Mouse (Mus musculus) embryonic facial prominence, embryonic 14.5 days (tissue): ENCODE results near the gene Phc1. TPM values are rescaled to one million over a fixed set of nuclear protein-coding genes. Genes with fewer than 3 reads are reported as not detected.
"Not testable (repeated sequence)": the region's sequence is repeated elsewhere in the genome, so short reads cannot be mapped to it uniquely, and the experiment has no call there.

Experiments
- ATAC-seq: fragments of 200-750 bp; cut with Nextera tagmentation; 2 replicates; pipeline ENCODE4 v1.8.0; 2017; ENCODE audit warnings: low read depth, moderate number of reproducible peaks, moderate TSS enrichment
- DNase-seq: peaks from one replicate; pipeline ENCODE4 v3.0.0-alpha.2; 2015; ENCODE audit warnings: low spot score
- H3K27ac ChIP-seq: fragments of 300-500 bp; sonication (generic); replicated peaks from 2 replicates; pipeline ENCODE4 v1.5.1; 2014; ENCODE audit warnings: low read depth, mild to moderate bottlenecking, low read length, moderate library complexity
- H3K27me3 ChIP-seq: fragments of 300-500 bp; sonication (generic); replicated peaks from 2 replicates; pipeline ENCODE4 v1.6.1; 2014; ENCODE audit warnings: low read length; ENCODE audit not compliant: control insufficient read depth, insufficient read depth
- H3K36me3 ChIP-seq: fragments of 300-500 bp; sonication (generic); 2 replicates; pipeline ENCODE4 v1.6.1; 2014; ENCODE audit warnings: low read length, mixed read lengths; ENCODE audit not compliant: control insufficient read depth, insufficient read depth
- H3K4me1 ChIP-seq: fragments of 300-500 bp; sonication (generic); 2 replicates; pipeline ENCODE4 v1.6.1; 2014; ENCODE audit warnings: antibody characterized with exemption, low read length; ENCODE audit not compliant: control insufficient read depth, insufficient read depth
- H3K4me2 ChIP-seq: fragments of 300-500 bp; sonication (generic); 2 replicates; pipeline ENCODE4 v1.6.1; 2014; ENCODE audit warnings: low read depth, mild to moderate bottlenecking, low read length, moderate library complexity, mixed read lengths
- H3K4me3 ChIP-seq: fragments of 300-500 bp; sonication (generic); 2 replicates; pipeline ENCODE4 v1.5.1; 2014; ENCODE audit warnings: low read depth, mild to moderate bottlenecking, low read length
- H3K9ac ChIP-seq: fragments of 300-500 bp; sonication (generic); 2 replicates; pipeline ENCODE4 v1.6.1; 2014; ENCODE audit warnings: low read depth, mild to moderate bottlenecking, low read length, moderate library complexity, mixed read lengths
- H3K9me3 ChIP-seq: fragments of 300-500 bp; sonication (generic); 2 replicates; pipeline ENCODE4 v1.6.1; 2016; ENCODE audit warnings: low read length; ENCODE audit not compliant: control insufficient read depth
- WGBS: fragments of 180-500 bp; shearing (Covaris S2); extraction: QIAGEN DNeasy Blood & Tissue Kit; methylation state at CpG from one replicate; pipeline ENCODE4 v1.1.7; 2014; 5-methylcytosine and 5-hydroxymethylcytosine counted together
- polyA plus RNA-seq: library from polyadenylated mRNA; unstranded; fragments of >200 nt; fragmentation: Nextera tagmentation; extraction: Ambion mirVana; gene quantifications from 2 replicates; pipeline ENCODE4 v1.2.1, GENCODE M21; 2014

The Phc1 gene
- polyA plus RNA-seq: 20.8 and 21.0 TPM in 2 replicates

- peak; percentile 88 for DNase-seq
Observed at GRCm38 (mm10) chr6:122340349-122341000, at the start of gene Phc1. Gene Phc1 (minus strand): TSS chr6:122340561.

GRCm38 (mm10) chr6:122389986-122390385 is 49.6 kb upstream of the Phc1 start:
- 85% methylated on average over 3 of the region's 3 CpGs for WGBS

More at GRCm38 (mm10) chr6:122340349-122341000, at the start of gene Phc1:
- Histone ChIP-seq H3K9ac (peak within 1 kb of the TSS; percentile 83), H3K27ac (peak within 1 kb of the TSS; percentile 98), H3K27me3 (no peaks in the 10 kb centered on the region), H3K9me3 (no peaks in the 10 kb centered on the region), H3K4me3 (peak within 1 kb of the TSS; percentile 73), H3K36me3 (peaks cover 12% of the 10 kb centered on the region), H3K4me2 (peak within 1 kb of the TSS; percentile 70), H3K4me1 (peaks cover 9% of the 10 kb centered on the region; the same call in 1 of the 2 replicates)
- ATAC-seq: peak; percentile 16; the same call in 1 of the 2 replicates
- 2% methylated on average over 17 of the region's 17 CpGs for WGBS

DNA sequence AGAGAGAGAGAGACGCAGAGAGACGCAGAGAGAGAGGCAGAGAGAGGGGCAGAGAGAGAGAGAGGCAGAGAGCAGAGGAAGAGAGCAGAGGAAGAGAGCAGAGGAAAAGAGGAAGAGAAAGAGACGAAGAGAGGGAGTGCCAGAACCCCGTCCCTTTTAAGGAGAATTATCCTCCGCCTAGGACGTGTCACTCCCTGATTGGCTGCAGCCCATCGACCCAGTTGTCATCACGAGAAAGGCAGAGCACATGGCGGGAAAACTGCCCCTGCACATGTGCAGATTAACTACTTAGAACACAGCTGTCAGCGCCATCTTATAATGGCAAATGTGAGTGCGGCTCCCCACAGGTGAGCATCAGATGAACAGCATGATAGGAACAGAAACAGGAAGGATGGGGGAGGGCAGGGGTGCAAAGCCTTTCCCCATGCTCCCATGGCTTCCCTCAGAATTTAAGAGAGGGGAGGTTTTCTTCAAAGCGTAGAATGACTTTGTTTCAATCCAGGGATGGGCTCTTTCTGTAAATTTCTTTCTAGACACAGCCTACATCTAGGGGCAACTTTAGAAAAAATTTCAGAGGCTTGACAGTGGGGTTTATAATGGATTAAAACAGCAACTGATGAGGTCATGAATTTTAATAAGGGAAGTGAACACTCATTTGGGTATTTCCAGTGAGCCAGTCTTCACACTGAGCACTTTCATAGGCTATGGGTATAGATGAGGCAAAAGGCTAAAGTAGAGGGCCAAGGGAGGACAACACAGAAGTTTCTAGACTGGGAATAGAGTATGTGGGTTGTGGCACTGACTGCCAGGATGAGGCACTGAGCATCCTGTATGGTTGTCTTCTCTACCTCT is 47.0 kb upstream of the Phc1 start:
- not testable (repeated sequence) for H3K9ac ChIP-seq, H3K36me3 ChIP-seq, H3K4me1 ChIP-seq, DNase-seq, H3K4me3 ChIP-seq, H3K27me3 ChIP-seq, H3K9me3 ChIP-seq, ATAC-seq, H3K4me2 ChIP-seq, H3K27ac ChIP-seq
- 81% methylated on average over 11 of the region's 12 CpGs for WGBS

More at GRCm38 (mm10) chr6:122389986-122390385, 49.6 kb upstream of the Phc1 start:
- not testable (repeated sequence) for H3K36me3 ChIP-seq, DNase-seq, H3K27me3 ChIP-seq, H3K4me2 ChIP-seq, H3K9me3 ChIP-seq, H3K27ac ChIP-seq, H3K4me1 ChIP-seq, H3K9ac ChIP-seq, ATAC-seq, H3K4me3 ChIP-seq

DNA sequence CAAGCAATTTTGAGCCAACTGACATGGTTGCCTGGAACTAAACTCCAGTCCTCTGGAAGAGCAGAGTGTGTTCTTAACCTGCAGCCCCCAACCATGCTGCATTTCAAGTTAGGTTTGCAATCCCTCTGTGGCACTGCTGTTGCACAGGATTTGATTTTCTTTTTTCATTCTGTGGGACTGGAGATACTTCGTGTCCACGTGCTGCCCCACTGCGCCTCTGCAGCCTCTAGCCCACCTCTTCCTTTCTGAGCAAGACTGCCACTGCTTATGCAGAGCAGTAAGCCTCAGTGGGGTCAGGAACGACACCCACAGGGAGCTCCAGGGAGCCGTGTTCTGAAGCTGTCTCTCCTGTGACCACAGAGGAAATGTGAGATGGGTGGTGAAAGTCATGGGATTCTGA is 45.4 kb upstream of the Phc1 start:
- no peak overlapping the region for H3K4me2 ChIP-seq
- H3K9ac ChIP-seq: no peak overlapping the region
- no peaks in the 10 kb centered on the region for H3K27me3 ChIP-seq
- DNase-seq: no peak
- H3K36me3 ChIP-seq: no peaks in the 10 kb centered on the region
- ATAC-seq: no peak
- no peaks in the 10 kb centered on the region for H3K4me1 ChIP-seq
- H3K4me3 ChIP-seq: no peak overlapping the region
- 59% methylated on average over 5 of the region's 5 CpGs for WGBS
- no peak overlapping the region for H3K27ac ChIP-seq
- no peaks in the 10 kb centered on the region for H3K9me3 ChIP-seq

DNA sequence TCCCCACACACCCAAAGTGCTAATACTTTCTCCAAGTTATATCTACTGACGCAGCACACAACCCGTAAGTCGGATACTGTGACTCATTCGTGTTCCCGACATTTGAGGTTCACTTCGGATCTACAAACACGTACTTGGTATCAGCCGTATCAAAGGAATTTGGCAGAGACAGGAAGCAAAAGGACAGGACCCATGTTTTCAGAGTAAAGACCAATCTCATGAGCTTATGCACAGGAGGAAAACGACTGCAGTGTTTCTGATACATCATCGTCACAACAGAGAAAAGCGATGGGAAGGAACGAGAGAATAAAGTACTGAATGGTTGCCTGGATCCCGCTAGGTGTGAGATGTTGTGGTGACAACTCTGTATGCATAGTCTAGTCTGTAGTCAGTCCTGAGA is 44.5 kb upstream of the Phc1 start:
- ATAC-seq: no peak
- H3K4me3 ChIP-seq: no peak overlapping the region

DNA sequence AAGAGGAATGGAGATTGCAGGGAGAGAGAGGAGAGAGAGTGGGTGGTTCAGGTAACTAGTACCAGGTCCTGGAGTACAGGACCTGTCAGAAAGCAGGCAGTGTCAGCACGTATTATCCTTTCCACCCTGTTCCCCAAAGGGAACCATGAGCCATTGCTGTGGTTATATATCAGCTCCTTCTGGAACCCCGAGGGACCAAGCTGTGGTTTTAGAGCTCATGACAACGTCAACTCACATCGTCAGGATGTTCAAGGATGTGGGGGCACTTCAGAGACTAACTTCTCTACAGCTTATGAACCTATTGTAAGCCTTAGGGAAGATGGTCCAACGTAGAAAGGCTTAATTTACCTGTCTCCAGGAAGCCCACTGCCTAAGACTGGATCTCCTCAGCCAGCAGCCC is 42.9 kb upstream of the Phc1 start:
- Histone ChIP-seq H3K4me1 (no peaks in the 10 kb centered on the region), H3K9me3 (no peaks in the 10 kb centered on the region), H3K4me2 (no peak overlapping the region), H3K27ac (no peak overlapping the region), H3K36me3 (no peaks in the 10 kb centered on the region), H3K4me3 (no peak overlapping the region), H3K27me3 (no peaks in the 10 kb centered on the region), H3K9ac (no peak overlapping the region)
- DNase-seq (no peak), ATAC-seq (no peak)
- WGBS: 76% methylated on average over 5 of the region's 5 CpGs

More for the DNA sequence above, 44.5 kb upstream of the Phc1 start:
- no peak overlapping the region for H3K4me2 ChIP-seq
- no peak overlapping the region for H3K9ac ChIP-seq
- H3K36me3 ChIP-seq: no peaks in the 10 kb centered on the region
- H3K9me3 ChIP-seq: no peaks in the 10 kb centered on the region
- no peak for DNase-seq
- H3K27me3 ChIP-seq: no peaks in the 10 kb centered on the region
- H3K27ac ChIP-seq: no peak overlapping the region
- 85% methylated on average over 13 of the region's 13 CpGs for WGBS
- H3K4me1 ChIP-seq: no peaks in the 10 kb centered on the region

GRCm38 (mm10) chr6:122382046-122382445 is 41.7 kb upstream of the Phc1 start:
- H3K36me3 ChIP-seq: no peaks in the 10 kb centered on the region
- H3K9ac ChIP-seq: no peak overlapping the region
- no peaks in the 10 kb centered on the region for H3K4me1 ChIP-seq
- WGBS: 58% methylated on average over 8 of the region's 8 CpGs
- H3K27me3 ChIP-seq: no peaks in the 10 kb centered on the region
- no peak for ATAC-seq
- no peak overlapping the region for H3K4me3 ChIP-seq
- no peak overlapping the region for H3K27ac ChIP-seq
- H3K4me2 ChIP-seq: no peak overlapping the region
- H3K9me3 ChIP-seq: no peaks in the 10 kb centered on the region
- no peak for DNase-seq

GRCm38 (mm10) chr6:122368245-122368644 is 27.9 kb upstream of the Phc1 start:
- H3K27me3 ChIP-seq: no peaks in the 10 kb centered on the region
- 80% methylated on average over 3 of the region's 3 CpGs for WGBS
- no peaks in the 10 kb centered on the region for H3K36me3 ChIP-seq
- ATAC-seq (no peak), DNase-seq (no peak)
- H3K27ac ChIP-seq: no peak overlapping the region
- no peaks in the 10 kb centered on the region for H3K4me1 ChIP-seq
- no peak overlapping the region for H3K9ac ChIP-seq
- H3K4me3 ChIP-seq: no peak overlapping the region
- no peaks in the 10 kb centered on the region; the same call in 1 of the 2 replicates for H3K9me3 ChIP-seq
- H3K4me2 ChIP-seq: no peak overlapping the region
